Mouse (Mus musculus) cerebellum, postnatal 10 days (tissue): ENCODE data around the gene C130050O18Rik.

ENCODE experiments used
- DNase-seq, 2 experiments: peaks; one replicate each; pipeline ENCODE4 v3.0.0; 2021; ENCODE audit warnings: mixed read lengths in 2 of 2

C130050O18Rik gene

DNA sequence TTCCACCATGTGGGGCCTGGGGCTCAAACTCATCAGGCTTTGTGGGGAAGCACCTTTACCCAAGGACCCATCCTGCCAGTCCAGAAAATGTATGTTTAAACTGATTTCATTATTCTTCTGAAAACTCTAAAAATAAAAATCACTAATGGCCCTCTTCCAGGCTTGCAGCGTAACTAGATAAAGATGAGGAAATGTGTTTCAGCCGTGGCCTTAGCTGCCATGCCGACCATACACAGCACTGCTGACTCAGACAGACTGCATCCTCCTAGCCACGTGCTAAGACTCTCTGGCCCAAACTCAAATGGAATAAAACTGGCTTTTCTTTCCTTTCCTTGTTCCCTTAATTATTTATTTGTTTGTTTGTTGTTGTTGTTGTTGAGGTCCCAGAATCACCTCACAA, 59.8 kb downstream of the C130050O18Rik start:
- no peak for DNase-seq
